ENCODE assay signal across 10 mouse cellular contexts in genomic region chr10:53518599-53518913, GRCm38 (mm10).
A peak's percentile ranks its signal among the peaks of the same experiment; 100 is the strongest.
DNase-seq lines count a peak whose midpoint lies in the region; ATAC-seq and TF ChIP-seq lines count a peak whose summit lies in the region.
"Had no signal": no experiment of that assay in that cellular context is flagged by ENCODE, and none has a peak within 500 bp of the region (broad histone marks: within the 10 kb centered on the region; RNA-seq: fewer than 3 reads in every experiment).

No protein-coding gene starts in this region.

- H3K27ac ChIP-seq in lung, postnatal 0 days (ENCODE audit: low read length), result 0 out of 2 replicates have a peak overlapping the region, but pooled peaks have one; percentile 26
- peak overlapping the region; percentile 67 for H3K27ac ChIP-seq in hindbrain, embryonic 15.5 days (replicated peaks)
- H3K27ac ChIP-seq in stomach, embryonic 16.5 days (ENCODE audit: low read length), result peak overlapping the region; percentile 65; the same call in 1 of the 2 replicates

- no peak for ATAC-seq in lung, postnatal 0 days
- ATAC-seq in hindbrain, embryonic 15.5 days (ENCODE audit: low FRiP score, low read depth), result peak; percentile 40; the same call in 1 of the 2 replicates
- ATAC-seq in stomach, embryonic 16.5 days (ENCODE audit: insufficient read depth, low FRiP score), result peak; percentile 20; the same call in 1 of the 2 replicates

- H3K9ac ChIP-seq in lung, postnatal 0 days (replicated peaks; ENCODE audit: low read depth), result no peak overlapping the region
- H3K9ac ChIP-seq in hindbrain, embryonic 15.5 days, result no peak overlapping the region
- 0 out of 2 replicates have a peak overlapping the region, but pooled peaks have one; percentile 13 for H3K9ac ChIP-seq in stomach, embryonic 16.5 days (ENCODE audit: low read length)

- H3K36me3 ChIP-seq in lung, postnatal 0 days (ENCODE audit: insufficient read depth, low read length), result no peaks in the 10 kb centered on the region
- no peaks in the 10 kb centered on the region for H3K36me3 ChIP-seq in hindbrain, embryonic 15.5 days
- no peaks in the 10 kb centered on the region for H3K36me3 ChIP-seq in stomach, embryonic 16.5 days (ENCODE audit: control insufficient read depth, insufficient read depth, low read length)

- H3K4me3 ChIP-seq in lung, postnatal 0 days (ENCODE audit: low read depth, low read length), result no peak overlapping the region
- no peak overlapping the region for H3K4me3 ChIP-seq in hindbrain, embryonic 15.5 days
- no peak overlapping the region for H3K4me3 ChIP-seq in stomach, embryonic 16.5 days (replicated peaks; ENCODE audit: low read length)

- TF ChIP-seq EP300 in lung, postnatal 0 days (IDR thresholded peaks at IDR 0.05), result no peak

- DNase-seq in embryo, embryonic 10 days (ENCODE audit: low spot score), result peak; percentile 33
- DNase-seq in embryo, embryonic 9.5 days (ENCODE audit: extremely low spot score), result no peak
- DNase-seq in lung, postnatal 0 days (ENCODE audit: low spot score), result no peak
- no peak for DNase-seq in lung, postnatal 14 days
- DNase-seq in layer of hippocampus, postnatal 10 days (ENCODE audit: low spot score in 2 of 2), result no peak
- no peak for DNase-seq in cerebellum, adult 11-12 months
- DNase-seq: left cerebral cortex, postnatal 4 days; thymus, postnatal 14 days had no signal

- no peaks in the 10 kb centered on the region for H3K27me3 ChIP-seq in lung, postnatal 0 days (replicated peaks; ENCODE audit: insufficient read depth, low read length)
- no peaks in the 10 kb centered on the region for H3K27me3 ChIP-seq in hindbrain, embryonic 15.5 days
- no peaks in the 10 kb centered on the region for H3K27me3 ChIP-seq in stomach, embryonic 16.5 days (ENCODE audit: control insufficient read depth, insufficient read depth, low read length)

- WGBS in lung, postnatal 0 days, result 51% methylated on average over 8 of the region's 8 CpGs
- WGBS in hindbrain, embryonic 15.5 days, result 42% methylated on average over 8 of the region's 8 CpGs
- 59% methylated on average over 8 of the region's 8 CpGs for WGBS in stomach, embryonic 16.5 days

- TF ChIP-seq CTCF in lung, postnatal 0 days (IDR thresholded peaks at IDR 0.05), result no peak

- no peak overlapping the region for H3K4me2 ChIP-seq in lung, postnatal 0 days (replicated peaks; ENCODE audit: low read depth, low read length)
- no peak overlapping the region for H3K4me2 ChIP-seq in hindbrain, embryonic 15.5 days
- H3K4me2 ChIP-seq in stomach, embryonic 16.5 days (ENCODE audit: low read depth, low read length), result no peak overlapping the region

- no peaks in the 10 kb centered on the region for H3K4me1 ChIP-seq in lung, postnatal 0 days (ENCODE audit: insufficient read depth, low read depth, low read length)
- H3K4me1 ChIP-seq in hindbrain, embryonic 15.5 days (replicated peaks), result peaks cover 17% of the 10 kb centered on the region
- H3K4me1 ChIP-seq in stomach, embryonic 16.5 days (ENCODE audit: control insufficient read depth, insufficient read depth, low read length), result 0 out of 2 replicates have a peak, but pooled peaks cover 5% of the 10 kb centered on the region

- no peaks in the 10 kb centered on the region for H3K9me3 ChIP-seq in lung, postnatal 0 days (ENCODE audit: low read length)
- no peaks in the 10 kb centered on the region for H3K9me3 ChIP-seq in hindbrain, embryonic 15.5 days
- H3K9me3 ChIP-seq in stomach, embryonic 16.5 days (replicated peaks; ENCODE audit: control insufficient read depth, low read length), result no peaks in the 10 kb centered on the region
